Mouse (Mus musculus): ENCODE data around the gene Pank4. TPM values are rescaled to one million over a fixed set of nuclear protein-coding genes. Genes with fewer than 3 reads are reported as not detected.
A peak's percentile ranks its signal among the peaks of the same experiment; 100 is the strongest.

The Pank4 gene
- polyA plus RNA-seq, 1 experiment from 2014 or later, result 38.8 TPM

GRCm38 (mm10) chr4:154972546-154972945 is 8.6 kb downstream of the Pank4 start:
- Histone ChIP-seq H3K27me3 (ENCODE audit: control insufficient read depth, insufficient read depth, low read length) (no peaks in the 10 kb centered on the region), H3K4me2 (ENCODE audit: low read length) (no peak overlapping the region), H3K36me3 (ENCODE audit: control insufficient read depth, insufficient read depth, low read length) (peaks cover 88% of the 10 kb centered on the region), H3K9me3 (ENCODE audit: control insufficient read depth, low read length) (no peaks in the 10 kb centered on the region), H3K4me1 (ENCODE audit: control insufficient read depth, insufficient read depth, low read length) (no peaks in the 10 kb centered on the region), H3K9ac (replicated peaks; ENCODE audit: low read length) (no peak overlapping the region), H3K27ac (replicated peaks; ENCODE audit: low read depth, low read length) (no peak overlapping the region), H3K4me3 (replicated peaks; ENCODE audit: low read depth, low read length) (no peak overlapping the region)
- DNase-seq (no peak), ATAC-seq (ENCODE audit: low FRiP score, low TSS enrichment) (no peak)
- WGBS, result 95% methylated on average over 12 of the region's 12 CpGs

GRCm38 (mm10) chr4:154974163-154974611 is 10.3 kb downstream of the Pank4 start:
- 93% methylated on average over 11 of the region's 11 CpGs for WGBS
- peaks cover 100% of the 10 kb centered on the region for H3K36me3 ChIP-seq (ENCODE audit: control insufficient read depth, insufficient read depth, low read length)

DNA sequence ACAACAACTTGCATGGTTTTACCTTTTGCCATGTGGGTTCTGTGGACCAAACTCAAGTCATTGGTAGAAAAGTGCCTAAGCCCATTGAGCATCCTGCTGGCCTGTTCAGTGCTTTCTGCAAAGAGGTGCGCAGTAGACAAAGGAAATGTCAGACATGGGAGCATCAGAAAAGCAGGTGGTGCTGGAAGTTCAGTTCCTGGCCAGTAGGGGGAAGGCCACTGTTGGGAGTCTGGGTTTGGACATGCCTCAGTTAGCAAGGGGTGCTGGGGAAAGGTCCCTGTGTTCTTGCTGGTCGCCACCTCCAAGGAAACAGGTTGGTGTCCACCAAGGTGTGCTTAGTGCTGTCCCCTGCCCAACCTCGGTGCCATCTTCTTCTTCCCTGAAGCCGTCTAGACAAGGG is 16.2 kb downstream of the Pank4 start:
- Histone ChIP-seq H3K27me3 (ENCODE audit: control insufficient read depth, insufficient read depth, low read length) (peaks cover 5% of the 10 kb centered on the region), H3K4me1 (ENCODE audit: control insufficient read depth, insufficient read depth, low read length) (no peaks in the 10 kb centered on the region), H3K4me2 (ENCODE audit: low read length) (no peak overlapping the region), H3K9me3 (ENCODE audit: control insufficient read depth, low read length) (no peaks in the 10 kb centered on the region), H3K36me3 (ENCODE audit: control insufficient read depth, insufficient read depth, low read length) (peaks cover 67% of the 10 kb centered on the region), H3K4me3 (replicated peaks; ENCODE audit: low read depth, low read length) (no peak overlapping the region), H3K9ac (replicated peaks; ENCODE audit: low read length) (no peak overlapping the region), H3K27ac (replicated peaks; ENCODE audit: low read depth, low read length) (no peak overlapping the region)
- DNase-seq, result peak; percentile 25
- ATAC-seq (ENCODE audit: low FRiP score, low TSS enrichment), result no peak
- 93% methylated on average over 4 of the region's 4 CpGs for WGBS

More at GRCm38 (mm10) chr4:154974163-154974611, 10.3 kb downstream of the Pank4 start:
- no peaks in the 10 kb centered on the region for H3K27me3 ChIP-seq (ENCODE audit: control insufficient read depth, insufficient read depth, low read length)
- H3K4me3 ChIP-seq (replicated peaks; ENCODE audit: low read depth, low read length), result no peak overlapping the region
- H3K4me2 ChIP-seq (ENCODE audit: low read length), result no peak overlapping the region
- no peak overlapping the region for H3K9ac ChIP-seq (replicated peaks; ENCODE audit: low read length)
- H3K27ac ChIP-seq (replicated peaks; ENCODE audit: low read depth, low read length), result no peak overlapping the region
- H3K4me1 ChIP-seq (ENCODE audit: control insufficient read depth, insufficient read depth, low read length), result no peaks in the 10 kb centered on the region
- DNase-seq (no peak), ATAC-seq (ENCODE audit: low FRiP score, low TSS enrichment) (no peak)
- no peaks in the 10 kb centered on the region for H3K9me3 ChIP-seq (ENCODE audit: control insufficient read depth, low read length)

- H3K4me1 ChIP-seq (ENCODE audit: control insufficient read depth, insufficient read depth, low read length), result peaks cover 5% of the 10 kb centered on the region
- H3K4me2 ChIP-seq (ENCODE audit: low read length), result no peak overlapping the region
- no peak for ATAC-seq (ENCODE audit: low FRiP score, low TSS enrichment)
- H3K36me3 ChIP-seq (ENCODE audit: control insufficient read depth, insufficient read depth, low read length), result peaks cover 57% of the 10 kb centered on the region
- 83% methylated on average over 6 of the region's 6 CpGs for WGBS
- no peak overlapping the region for H3K9ac ChIP-seq (replicated peaks; ENCODE audit: low read length)
- H3K27ac ChIP-seq (replicated peaks; ENCODE audit: low read depth, low read length), result no peak overlapping the region
- H3K27me3 ChIP-seq (ENCODE audit: control insufficient read depth, insufficient read depth, low read length), result peaks cover 7% of the 10 kb centered on the region
- H3K9me3 ChIP-seq (ENCODE audit: control insufficient read depth, low read length), result no peaks in the 10 kb centered on the region
- no peak overlapping the region for H3K4me3 ChIP-seq (replicated peaks; ENCODE audit: low read depth, low read length)
- DNase-seq, result no peak
Measured at GRCm38 (mm10) chr4:154981076-154981475, 17.2 kb downstream of the Pank4 start.

DNA sequence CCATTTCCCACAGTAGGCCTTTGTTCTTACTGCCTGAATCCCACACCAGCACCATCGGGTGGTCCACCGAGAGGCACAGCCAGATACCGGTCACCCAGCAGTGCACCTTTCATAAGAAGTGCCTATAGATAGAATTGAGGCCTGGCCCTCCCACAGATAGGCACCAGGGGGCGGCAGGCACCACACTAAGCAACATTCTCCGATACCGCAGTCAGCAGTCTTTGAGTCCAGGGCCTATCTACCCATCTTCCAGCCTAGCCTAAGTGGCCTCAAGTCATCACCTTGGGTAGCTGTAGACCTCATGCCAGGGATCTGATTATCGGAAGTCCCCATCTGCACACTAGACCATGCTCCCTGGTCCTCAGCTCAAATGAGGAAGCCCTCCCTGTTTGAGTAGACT is 17.6 kb downstream of the Pank4 start:
- WGBS, result 46% methylated on average over 7 of the region's 7 CpGs
- Histone ChIP-seq H3K36me3 (ENCODE audit: control insufficient read depth, insufficient read depth, low read length) (peaks cover 52% of the 10 kb centered on the region), H3K4me1 (ENCODE audit: control insufficient read depth, insufficient read depth, low read length) (peaks cover 8% of the 10 kb centered on the region), H3K9me3 (ENCODE audit: control insufficient read depth, low read length) (no peaks in the 10 kb centered on the region), H3K4me2 (ENCODE audit: low read length) (no peak overlapping the region), H3K27ac (replicated peaks; ENCODE audit: low read depth, low read length) (no peak overlapping the region), H3K9ac (replicated peaks; ENCODE audit: low read length) (no peak overlapping the region), H3K27me3 (ENCODE audit: control insufficient read depth, insufficient read depth, low read length) (peaks cover 10% of the 10 kb centered on the region), H3K4me3 (replicated peaks; ENCODE audit: low read depth, low read length) (no peak overlapping the region)
- peak; percentile 86 for DNase-seq
- peak; percentile 48; the same call in 1 of the 2 replicates for ATAC-seq (ENCODE audit: low FRiP score, low TSS enrichment)

GRCm38 (mm10) chr4:154982247-154983120 is 18.6 kb downstream of the Pank4 start:
- WGBS, result 79% methylated on average over 19 of the region's 19 CpGs
- Histone ChIP-seq H3K27ac (replicated peaks; ENCODE audit: low read depth, low read length) (no peak overlapping the region), H3K4me3 (replicated peaks; ENCODE audit: low read depth, low read length) (no peak overlapping the region), H3K4me2 (ENCODE audit: low read length) (no peak overlapping the region), H3K9me3 (ENCODE audit: control insufficient read depth, low read length) (no peaks in the 10 kb centered on the region), H3K4me1 (ENCODE audit: control insufficient read depth, insufficient read depth, low read length) (peaks cover 8% of the 10 kb centered on the region), H3K27me3 (ENCODE audit: control insufficient read depth, insufficient read depth, low read length) (peaks cover 10% of the 10 kb centered on the region), H3K36me3 (ENCODE audit: control insufficient read depth, insufficient read depth, low read length) (peaks cover 43% of the 10 kb centered on the region), H3K9ac (replicated peaks; ENCODE audit: low read length) (no peak overlapping the region)
- ATAC-seq (ENCODE audit: low FRiP score, low TSS enrichment) (no peak), DNase-seq (no peak)

DNA sequence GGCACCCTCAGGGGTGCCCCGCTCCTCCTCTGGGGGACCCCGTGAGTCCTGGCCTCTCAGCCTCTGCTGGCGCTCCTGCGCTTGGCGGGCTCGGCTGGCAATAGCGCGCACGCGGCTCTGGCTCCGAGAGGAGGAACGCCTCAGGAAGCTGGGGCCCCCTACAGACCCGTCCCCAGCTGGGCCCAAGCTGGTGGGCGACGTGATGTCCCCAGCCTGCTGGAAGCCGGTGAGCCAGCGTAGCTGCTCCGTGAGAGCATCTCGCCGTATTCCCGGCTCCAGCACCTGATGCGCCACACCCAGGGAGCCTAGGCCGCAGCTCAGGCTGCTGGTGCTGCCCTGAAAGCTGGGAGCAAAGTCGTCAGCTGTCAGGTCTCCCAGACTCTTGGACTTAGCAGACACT is 19.8 kb downstream of the Pank4 start:
- H3K27me3 ChIP-seq (ENCODE audit: control insufficient read depth, insufficient read depth, low read length), result peaks cover 10% of the 10 kb centered on the region
- DNase-seq (peak; percentile 42), ATAC-seq (ENCODE audit: low FRiP score, low TSS enrichment) (no peak)
- H3K36me3 ChIP-seq (ENCODE audit: control insufficient read depth, insufficient read depth, low read length), result peaks cover 30% of the 10 kb centered on the region
- no peak overlapping the region for H3K4me2 ChIP-seq (ENCODE audit: low read length)
- H3K4me3 ChIP-seq (replicated peaks; ENCODE audit: low read depth, low read length), result no peak overlapping the region
- no peak overlapping the region for H3K27ac ChIP-seq (replicated peaks; ENCODE audit: low read depth, low read length)
- peak overlapping the region; percentile 23; the same call in 1 of the 2 replicates for H3K9ac ChIP-seq (replicated peaks; ENCODE audit: low read length)
- H3K9me3 ChIP-seq (ENCODE audit: control insufficient read depth, low read length), result no peaks in the 10 kb centered on the region
- 16% methylated on average over 24 of the region's 24 CpGs for WGBS
- H3K4me1 ChIP-seq (ENCODE audit: control insufficient read depth, insufficient read depth, low read length), result peaks cover 8% of the 10 kb centered on the region

- DNase-seq (no peak), ATAC-seq (ENCODE audit: low FRiP score, low TSS enrichment) (no peak)
- Histone ChIP-seq H3K4me3 (replicated peaks; ENCODE audit: low read depth, low read length) (no peak overlapping the region), H3K36me3 (ENCODE audit: control insufficient read depth, insufficient read depth, low read length) (peaks cover 15% of the 10 kb centered on the region), H3K9me3 (ENCODE audit: control insufficient read depth, low read length) (no peaks in the 10 kb centered on the region), H3K4me1 (ENCODE audit: control insufficient read depth, insufficient read depth, low read length) (peaks cover 8% of the 10 kb centered on the region), H3K27me3 (ENCODE audit: control insufficient read depth, insufficient read depth, low read length) (peaks cover 10% of the 10 kb centered on the region), H3K4me2 (ENCODE audit: low read length) (no peak overlapping the region), H3K9ac (replicated peaks; ENCODE audit: low read length) (no peak overlapping the region), H3K27ac (replicated peaks; ENCODE audit: low read depth, low read length) (no peak overlapping the region)
- 59% methylated on average over 5 of the region's 5 CpGs for WGBS
Measured at GRCm38 (mm10) chr4:154985151-154985777, 21.3 kb downstream of the Pank4 start.

Data from midbrain, embryonic 14.5 days (tissue).